Mouse (Mus musculus) thymus, adult 2 months (tissue): Measurements from ENCODE around the gene Slc35c1.

Source experiments
- CTCF ChIP-seq: fragments of 200-500 bp; IDR thresholded peaks from 2 replicates; pipeline ENCODE4 v1.5.1; 2012; ENCODE audit warnings: mild to moderate bottlenecking, control low read depth, low read length, moderate library complexity, borderline replicate concordance; ENCODE audit not compliant: control insufficient read depth, poor library complexity, insufficient read depth; ENCODE audit errors: extremely low read depth
- POLR2A ChIP-seq: fragments of 200-500 bp; IDR thresholded peaks from 2 replicates; pipeline ENCODE4 v1.6.1; 2012; ENCODE audit warnings: mild to moderate bottlenecking, low read length, control low read depth, moderate library complexity; ENCODE audit not compliant: control insufficient read depth, poor library complexity, insufficient read depth; ENCODE audit errors: extremely low read depth

DNA sequence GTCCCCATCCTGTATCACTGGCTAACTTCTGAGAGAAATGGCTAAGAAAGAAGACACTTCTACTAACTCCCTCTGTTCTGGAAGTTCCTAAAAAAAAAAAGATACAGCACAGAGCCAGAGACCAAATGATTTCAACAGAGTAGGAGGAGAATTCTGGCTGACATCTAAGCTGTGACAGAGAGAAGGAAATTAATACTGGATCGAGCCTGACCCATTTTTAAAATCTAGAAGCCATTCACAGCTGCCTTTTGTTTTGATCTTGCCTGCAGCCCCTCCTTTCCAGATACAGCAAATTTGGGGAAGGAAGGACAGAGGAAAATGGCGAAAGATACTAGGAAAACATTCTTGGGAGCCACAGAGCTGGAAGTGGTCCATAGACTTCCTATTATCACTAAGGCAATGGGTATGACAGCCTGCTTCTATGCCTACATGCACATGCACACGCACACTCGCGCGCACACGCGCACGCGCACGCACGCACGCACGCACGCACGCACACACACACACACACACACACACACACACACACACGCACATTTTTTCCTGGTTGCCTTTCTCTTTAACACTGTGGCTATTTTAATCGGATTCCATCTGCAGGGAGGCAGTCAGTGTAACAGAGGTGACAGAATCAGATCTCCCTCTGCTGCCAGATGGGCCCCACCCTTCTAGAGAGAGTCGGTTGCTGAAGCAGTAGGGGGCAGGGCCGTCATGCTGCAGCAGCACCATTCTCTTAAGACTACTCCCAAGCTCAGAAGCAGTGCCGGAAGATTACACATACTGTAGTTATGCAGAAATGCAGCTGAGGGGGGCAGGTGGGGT is 29.4 kb downstream of the Slc35c1 start:
- TF ChIP-seq CTCF (no peak), POLR2A (no peak)
